Mouse (Mus musculus) MEL (cell line): ENCODE data around the gene Dlgap1. TPM values are rescaled to one million over a fixed set of nuclear protein-coding genes. Genes with fewer than 3 reads are reported as not detected.

ENCODE experiments used
- DNase-seq: peaks from one replicate; pipeline ENCODE4 v3.0.0; 2011; ENCODE audit warnings: low read depth, low spot score
- H3K27ac ChIP-seq: 2 replicates; pipeline ENCODE4 v1.5.1; 2012; ENCODE audit warnings: low read depth, mild to moderate bottlenecking, control low read depth, low read length, moderate library complexity; ENCODE audit not compliant: control insufficient read depth
- H3K27me3 ChIP-seq, 2 experiments: fragments of 150-350 bp in 1 of 2; sonication (generic) in 1 of 2; 2 replicates each; pipeline ENCODE4 v1.6.1; 2012; ENCODE audit warnings: low read length in 2 of 2, mild to moderate bottlenecking in 2 of 2, improper control_type of control experiment in 1 of 2, moderate library complexity in 1 of 2; ENCODE audit not compliant: insufficient read depth in 2 of 2, control insufficient read depth in 1 of 2
- H3K36me3 ChIP-seq, 2 experiments: 2 replicates each; pipeline ENCODE4 v1.6.1; 2012 to 2014; ENCODE audit warnings: low read length in 2 of 2, improper control_type of control experiment in 1 of 2, inconsistent platforms in 1 of 2, mild to moderate bottlenecking in 1 of 2; ENCODE audit not compliant: insufficient read depth in 2 of 2, control insufficient read depth in 1 of 2
- H3K4me1 ChIP-seq, 2 experiments: fragments of 150-350 bp in 1 of 2; sonication (generic) in 1 of 2; 2 replicates each; pipeline ENCODE4 v1.6.1; 2012; ENCODE audit warnings: low read length in 2 of 2, improper control_type of control experiment in 1 of 2, mild to moderate bottlenecking in 1 of 2; ENCODE audit not compliant: insufficient read depth in 2 of 2, control insufficient read depth in 1 of 2
- H3K4me3 ChIP-seq, 2 experiments: fragments of 150-350 bp in 1 of 2; sonication (generic) in 1 of 2; 2 replicates each; pipeline ENCODE4 v1.5.1; 2012; ENCODE audit warnings: low read depth in 2 of 2, low read length in 2 of 2, mild to moderate bottlenecking in 2 of 2, moderate library complexity in 2 of 2, control low read depth in 1 of 2, improper control_type of control experiment in 1 of 2; ENCODE audit not compliant: control insufficient read depth in 1 of 2, insufficient read depth in 1 of 2
- H3K79me2 ChIP-seq: 2 replicates; pipeline ENCODE4 v1.6.1; 2012; ENCODE audit warnings: mild to moderate bottlenecking, low read length, moderate library complexity; ENCODE audit not compliant: control insufficient read depth, poor library complexity, insufficient read depth
- H3K9ac ChIP-seq: 2 replicates; pipeline ENCODE4 v1.6.1; 2012; ENCODE audit warnings: low read depth, mild to moderate bottlenecking, control low read depth, low read length, moderate library complexity; ENCODE audit not compliant: control insufficient read depth, poor library complexity, severe bottlenecking
- H3K9me3 ChIP-seq: fragments of 150-350 bp; sonication (generic); replicated peaks from 2 replicates; pipeline ENCODE4 v1.6.1; 2012; ENCODE audit warnings: mild to moderate bottlenecking, low read length, improper control_type of control experiment, moderate library complexity; ENCODE audit not compliant: insufficient read depth
- BHLHE40 ChIP-seq: IDR thresholded peaks from 2 replicates; pipeline ENCODE4 v1.6.1; 2012; ENCODE audit warnings: low read depth, mild to moderate bottlenecking, inconsistent platforms, low read length, improper control_type of control experiment, borderline replicate concordance
- CHD1 ChIP-seq: IDR thresholded peaks from 2 replicates; pipeline ENCODE4 v1.6.1; 2012; ENCODE audit warnings: low read depth, mild to moderate bottlenecking, inconsistent platforms, low read length, improper control_type of control experiment
- CHD2 ChIP-seq: IDR thresholded peaks from 2 replicates; pipeline ENCODE4 v1.6.1; 2011; ENCODE audit warnings: low read length, improper control_type of control experiment
- CTCF ChIP-seq, 3 experiments: IDR thresholded peaks in 2 of 3; conservative IDR thresholded peaks in 1 of 3; 2 replicates each; pipeline ENCODE4 v1.5.1; 2011 to 2012; ENCODE audit warnings: low read length in 3 of 3, low read depth in 2 of 3, mild to moderate bottlenecking in 2 of 3, improper control_type of control experiment in 1 of 3, inconsistent platforms in 1 of 3, mixed read lengths in 1 of 3, moderate library complexity in 1 of 3; ENCODE audit not compliant: control insufficient read depth in 1 of 3, insufficient read depth in 1 of 3, poor library complexity in 1 of 3, severe bottlenecking in 1 of 3
- E2F4 ChIP-seq: IDR thresholded peaks from 2 replicates; pipeline ENCODE4 v1.6.1; 2011; ENCODE audit warnings: low read depth, low read length, improper control_type of control experiment, borderline replicate concordance
- GABPA ChIP-seq: IDR thresholded peaks from 2 replicates; pipeline ENCODE4 v1.6.1; 2012; ENCODE audit warnings: low read depth, mild to moderate bottlenecking, inconsistent platforms, low read length, improper control_type of control experiment, moderate library complexity
- MAFK ChIP-seq: IDR thresholded peaks from 2 replicates; pipeline ENCODE4 v1.6.1; 2011; ENCODE audit warnings: low read depth, mild to moderate bottlenecking, low read length, improper control_type of control experiment, borderline replicate concordance
- MXI1 ChIP-seq: IDR thresholded peaks from 2 replicates; pipeline ENCODE4 v1.6.1; 2011; ENCODE audit warnings: mild to moderate bottlenecking, low read depth, low read length, improper control_type of control experiment
- MYB ChIP-seq: IDR thresholded peaks from 2 replicates; pipeline ENCODE4 v1.6.1; 2011; ENCODE audit warnings: mild to moderate bottlenecking, low read depth, low read length, improper control_type of control experiment
- POLR2AphosphoS2 ChIP-seq: IDR thresholded peaks from 2 replicates; pipeline ENCODE4 v1.6.1; 2011; ENCODE audit warnings: low read length, improper control_type of control experiment
- RAD21 ChIP-seq: IDR thresholded peaks from 2 replicates; pipeline ENCODE4 v1.6.1; 2011; ENCODE audit warnings: mild to moderate bottlenecking, low read depth, low read length, improper control_type of control experiment
- SIN3A ChIP-seq: IDR thresholded peaks from 2 replicates; pipeline ENCODE4 v1.6.1; 2012; ENCODE audit warnings: low read length, improper control_type of control experiment, inconsistent platforms
- SMC3 ChIP-seq: IDR thresholded peaks from 2 replicates; pipeline ENCODE4 v1.6.1; 2011; ENCODE audit warnings: low read depth, low read length, improper control_type of control experiment
- TAL1 ChIP-seq: IDR thresholded peaks from 2 replicates; pipeline ENCODE4 v1.6.1; 2012; ENCODE audit warnings: mild to moderate bottlenecking, inconsistent platforms, low read length, moderate library complexity, mixed read lengths
- USF1 ChIP-seq: IDR thresholded peaks from 2 replicates; pipeline ENCODE4 v1.6.1; 2014; ENCODE audit warnings: low read depth, mild to moderate bottlenecking, inconsistent platforms, low read length, improper control_type of control experiment, moderate library complexity
- ZC3H11A ChIP-seq: IDR thresholded peaks from 2 replicates; pipeline ENCODE4 v1.6.1; 2012; ENCODE audit warnings: low read depth, mild to moderate bottlenecking, inconsistent platforms, low read length, improper control_type of control experiment
- ZKSCAN1 ChIP-seq: IDR thresholded peaks from 2 replicates; pipeline ENCODE4 v1.6.1; 2012; ENCODE audit warnings: low read depth, mild to moderate bottlenecking, inconsistent platforms, low read length, improper control_type of control experiment, moderate library complexity
- polyA plus RNA-seq, 2 experiments: library from polyadenylated mRNA; stranded (reverse) in 1 of 2; unstranded in 1 of 2; fragments of >175 nt in 1 of 2; fragments of >200 nt in 1 of 2; gene quantifications; 2 replicates each; pipeline versions ENCODE4 v1.2.1 to v1.2.4; 2012; ENCODE audit warnings: low replicate concordance in 2 of 2, low read depth in 1 of 2; ENCODE audit not compliant: insufficient read length in 2 of 2, insufficient read depth in 1 of 2, missing spikeins in 1 of 2
- total RNA-seq: library from RNA; depleted of rRNA; stranded (reverse); fragments of 300-350 nt; gene quantifications from 2 replicates; pipeline ENCODE4 v1.2.3, GENCODE M21; 2012

Dlgap1 gene
- total and polyA plus RNA-seq, 3 experiments = 0.06 TPM; not detected in 2

GRCm38 (mm10) chr17:70683561-70684167, 714.8 kb downstream of the Dlgap1 start:
- H3K9ac ChIP-seq = no peak overlapping the region
- TF ChIP-seq SIN3A (no peak), RAD21 (peak; percentile 63), ZC3H11A (peak; percentile 55), SMC3 (peak; percentile 85), CTCF (IDR thresholded peaks at IDR 0.05 in 2 of 3, conservative IDR thresholded peaks at IDR 0.05 in 1 of 3; ENCODE audit: control insufficient read depth in 1 of 3, insufficient read depth in 1 of 3, low read depth in 2 of 3, low read length in 3 of 3, poor library complexity in 1 of 3, severe bottlenecking in 1 of 3) (peak; percentile 74 to 86 (median 75))
- no peak overlapping the region for H3K27ac ChIP-seq
- no peaks in the 10 kb centered on the region for H3K4me1 ChIP-seq
- no peaks in the 10 kb centered on the region for H3K9me3 ChIP-seq
- no peak overlapping the region for H3K4me3 ChIP-seq
- H3K79me2 ChIP-seq = no peaks in the 10 kb centered on the region
- H3K27me3 ChIP-seq = no peaks in the 10 kb centered on the region
- no peaks in the 10 kb centered on the region for H3K36me3 ChIP-seq
- DNase-seq = peak; percentile 60

- no peaks in the 10 kb centered on the region for H3K4me1 ChIP-seq
- H3K79me2 ChIP-seq = no peaks in the 10 kb centered on the region
- no peaks in the 10 kb centered on the region for H3K9me3 ChIP-seq
- TF ChIP-seq SMC3 (no peak), GABPA (no peak), E2F4 (no peak), MYB (no peak), POLR2AphosphoS2 (no peak), MAFK (no peak), BHLHE40 (no peak), CHD2 (no peak), TAL1 (no peak), ZKSCAN1 (no peak), MXI1 (no peak), CHD1 (no peak), USF1 (no peak)
- H3K4me3 ChIP-seq = no peak overlapping the region; a peak in 1 of 4 replicates
- no peak for DNase-seq
- H3K36me3 ChIP-seq = no peaks in the 10 kb centered on the region
- no peak overlapping the region for H3K9ac ChIP-seq
- no peak overlapping the region; the same call in 1 of the 2 replicates for H3K27ac ChIP-seq
- no peaks in the 10 kb centered on the region for H3K27me3 ChIP-seq
Observed at GRCm38 (mm10) chr17:70690174-70690573, 721.3 kb downstream of the Dlgap1 start.
